Mouse (Mus musculus) liver, embryonic 14.5 days (tissue): ENCODE results near the gene Neu2. TPM values are rescaled to one million over a fixed set of nuclear protein-coding genes. Genes with fewer than 3 reads are reported as not detected.

Experiments
- ATAC-seq: fragments of 200-750 bp; cut with Nextera tagmentation; 2 replicates; pipeline ENCODE4 v1.8.0; 2017; ENCODE audit warnings: moderate number of reproducible peaks, mild to moderate bottlenecking, moderate library complexity; ENCODE audit not compliant: insufficient read depth
- DNase-seq, 3 experiments: peaks; one replicate each; pipeline ENCODE4 v3.0.0-alpha.2; 2012 to 2013; ENCODE audit warnings: low read depth in 3 of 3, low spot score in 3 of 3
- H3K27ac ChIP-seq: fragments of 300-500 bp; sonication (generic); 2 replicates; pipeline ENCODE4 v1.5.1; 2014; ENCODE audit warnings: moderate library complexity, mild to moderate bottlenecking, control low read depth, inconsistent platforms
- H3K27me3 ChIP-seq: fragments of 300-500 bp; sonication (generic); 2 replicates; pipeline ENCODE4 v1.6.1; 2014; ENCODE audit warnings: mild to moderate bottlenecking, low read length, moderate library complexity; ENCODE audit not compliant: control insufficient read depth, insufficient read depth
- H3K36me3 ChIP-seq: fragments of 300-500 bp; sonication (generic); replicated peaks from 2 replicates; pipeline ENCODE4 v1.6.1; 2014; ENCODE audit warnings: low read depth; ENCODE audit not compliant: control insufficient read depth, insufficient read depth
- H3K4me1 ChIP-seq, 2 experiments: fragments of 200-500 bp in 1 of 2; fragments of 300-500 bp in 1 of 2; sonication (generic) in 1 of 2; replicated peaks; 2 replicates each; pipeline ENCODE4 v1.6.1; 2012 to 2014; ENCODE audit warnings: antibody characterized with exemption in 1 of 2, inconsistent platforms in 1 of 2, low read length in 1 of 2; ENCODE audit not compliant: control insufficient read depth in 2 of 2, insufficient read depth in 2 of 2
- H3K4me2 ChIP-seq: fragments of 300-500 bp; sonication (generic); 2 replicates; pipeline ENCODE4 v1.6.1; 2014; ENCODE audit warnings: low read depth, mild to moderate bottlenecking, control low read depth, moderate library complexity
- H3K4me3 ChIP-seq, 2 experiments: fragments of 200-500 bp in 1 of 2; fragments of 300-500 bp in 1 of 2; sonication (generic) in 1 of 2; 2 replicates each; pipeline ENCODE4 v1.5.1; 2012 to 2014; ENCODE audit warnings: low read depth in 2 of 2, low read length in 2 of 2, mild to moderate bottlenecking in 2 of 2, control low read depth in 1 of 2, inconsistent platforms in 1 of 2, moderate library complexity in 1 of 2; ENCODE audit not compliant: insufficient read depth in 1 of 2
- H3K9ac ChIP-seq: fragments of 300-500 bp; sonication (generic); replicated peaks from 2 replicates; pipeline ENCODE4 v1.6.1; 2014; ENCODE audit warnings: mild to moderate bottlenecking, control low read depth, moderate library complexity
- H3K9me3 ChIP-seq: fragments of 300-500 bp; sonication (generic); 2 replicates; pipeline ENCODE4 v1.6.1; 2016; ENCODE audit warnings: low read length, mixed read lengths; ENCODE audit not compliant: control insufficient read depth
- CTCF ChIP-seq: IDR thresholded peaks from 2 replicates; pipeline ENCODE4 v1.5.1; 2016; ENCODE audit warnings: antibody characterized with exemption, low read depth, control low read depth
- EP300 ChIP-seq: IDR thresholded peaks from 2 replicates; pipeline ENCODE4 v1.6.1; 2016; ENCODE audit warnings: antibody characterized with exemption, low read depth
- WGBS: fragments of 180-500 bp; shearing (Covaris S2); extraction: QIAGEN DNeasy Blood & Tissue Kit; methylation state at CpG from one replicate; pipeline ENCODE4 v1.1.7; 2014; ENCODE audit not compliant: insufficient replicate concordance; 5-methylcytosine and 5-hydroxymethylcytosine counted together
- polyA plus RNA-seq, 2 experiments: library from polyadenylated mRNA; depleted of rRNA in 1 of 2; stranded (reverse) in 1 of 2; unstranded in 1 of 2; fragments of >200 nt; fragmentation: Nextera tagmentation in 1 of 2; extraction: Ambion mirVana in 1 of 2; gene quantifications; 2 replicates each; pipeline versions ENCODE4 v1.2.1 to v1.2.3; 2012 to 2014

Neu2 gene
- polyA plus RNA-seq, 2 experiments, result 0.20 to 0.28 TPM

DNA sequence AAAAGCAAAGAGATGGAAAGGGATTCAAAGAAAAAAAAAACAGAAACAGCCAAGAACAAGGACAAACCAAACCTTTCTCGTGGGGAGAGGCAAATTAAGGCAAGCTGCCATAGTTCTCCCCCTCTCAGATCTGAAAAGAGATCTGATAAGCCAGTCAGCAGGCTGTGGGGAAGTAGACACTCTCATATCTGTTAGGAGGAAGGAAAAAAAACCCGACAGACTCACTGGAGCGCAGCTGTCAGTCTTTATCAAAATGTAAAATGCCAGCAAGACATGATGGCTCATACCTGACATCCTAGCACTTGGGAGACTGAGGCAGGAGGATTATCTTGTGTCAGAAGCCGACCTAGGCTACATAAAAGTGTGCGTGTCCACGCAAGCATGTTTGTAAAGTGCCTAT is 122.5 kb downstream of the Neu2 start:
- DNase-seq (no peak), ATAC-seq (peak; percentile 8; the same call in 1 of the 2 replicates)
- peak overlapping the region; percentile 35; the same call in 1 of the 2 replicates for H3K9ac ChIP-seq
- no peaks in the 10 kb centered on the region for H3K36me3 ChIP-seq
- peak overlapping the region; percentile 71 for H3K27ac ChIP-seq
- 8% methylated on average over 6 of the region's 6 CpGs for WGBS
- no peaks in the 10 kb centered on the region for H3K9me3 ChIP-seq
- H3K27me3 ChIP-seq, result no peaks in the 10 kb centered on the region
- no peak for TF ChIP-seq CTCF
- TF ChIP-seq EP300, result no peak
- H3K4me3 ChIP-seq, result 0 out of 4 replicates have a peak overlapping the region, but pooled peaks of 1 of the 2 experiments have one; percentile 3
- peak overlapping the region; percentile 51 for H3K4me2 ChIP-seq
- H3K4me1 ChIP-seq, result peaks cover 63 to 65% of the 10 kb centered on the region in 2 experiments

DNA sequence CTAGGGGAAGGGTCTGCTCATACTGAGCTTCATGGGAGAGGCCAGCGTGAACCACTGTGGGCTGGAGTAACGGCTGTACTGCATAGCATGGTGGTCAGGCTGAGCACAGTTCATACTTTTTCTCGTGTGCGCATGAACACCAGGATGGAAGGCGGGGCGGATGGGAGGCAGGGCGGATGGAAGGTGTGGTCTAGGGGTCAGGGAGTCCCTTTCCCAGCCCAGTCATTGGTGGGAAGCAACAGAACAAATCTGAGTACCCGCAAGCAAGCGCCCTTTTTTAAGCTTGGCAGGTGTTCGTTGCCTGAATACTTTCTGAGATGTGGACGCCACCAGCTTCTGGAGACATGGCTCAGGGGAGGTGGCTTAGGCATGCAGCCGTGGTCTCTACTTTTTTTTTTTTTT is 127.0 kb downstream of the Neu2 start:
- Histone ChIP-seq H3K9ac (peak overlapping the region; percentile 67), H3K4me2 (peak overlapping the region; percentile 63), H3K27ac (peak overlapping the region; percentile 94), H3K9me3 (no peaks in the 10 kb centered on the region), H3K4me3 (peak overlapping the region in 1 of 2 experiments; percentile 5; a peak in 1 of 4 replicates), H3K27me3 (no peaks in the 10 kb centered on the region), H3K36me3 (no peaks in the 10 kb centered on the region), H3K4me1 (peaks cover 42 to 66% of the 10 kb centered on the region in 2 experiments)
- no peak for TF ChIP-seq EP300
- TF ChIP-seq CTCF, result no peak
- WGBS, result 41% methylated on average over 12 of the region's 12 CpGs
- ATAC-seq (no peak), DNase-seq (peak in 2 of 3 experiments; percentile 57)

GRCm38 (mm10) chr1:87637121-87637877 is 127.6 kb downstream of the Neu2 start:
- Histone ChIP-seq H3K4me2 (peak overlapping the region; percentile 63), H3K4me3 (peak overlapping the region in 1 of 2 experiments; percentile 5; a peak in 3 of 4 replicates), H3K9me3 (no peaks in the 10 kb centered on the region), H3K4me1 (peaks cover 37 to 64% of the 10 kb centered on the region in 2 experiments), H3K27me3 (no peaks in the 10 kb centered on the region), H3K9ac (peak overlapping the region; percentile 67), H3K27ac (peak overlapping the region; percentile 97), H3K36me3 (no peaks in the 10 kb centered on the region)
- no peak for TF ChIP-seq EP300
- peak; percentile 6; the same call in 1 of the 2 replicates for TF ChIP-seq CTCF
- peak; percentile 97 to 98 (median 97) for DNase-seq
- 18% methylated on average over 4 of the region's 4 CpGs for whole genome bisulfite sequencing
- peak; percentile 99 for ATAC-seq

DNA sequence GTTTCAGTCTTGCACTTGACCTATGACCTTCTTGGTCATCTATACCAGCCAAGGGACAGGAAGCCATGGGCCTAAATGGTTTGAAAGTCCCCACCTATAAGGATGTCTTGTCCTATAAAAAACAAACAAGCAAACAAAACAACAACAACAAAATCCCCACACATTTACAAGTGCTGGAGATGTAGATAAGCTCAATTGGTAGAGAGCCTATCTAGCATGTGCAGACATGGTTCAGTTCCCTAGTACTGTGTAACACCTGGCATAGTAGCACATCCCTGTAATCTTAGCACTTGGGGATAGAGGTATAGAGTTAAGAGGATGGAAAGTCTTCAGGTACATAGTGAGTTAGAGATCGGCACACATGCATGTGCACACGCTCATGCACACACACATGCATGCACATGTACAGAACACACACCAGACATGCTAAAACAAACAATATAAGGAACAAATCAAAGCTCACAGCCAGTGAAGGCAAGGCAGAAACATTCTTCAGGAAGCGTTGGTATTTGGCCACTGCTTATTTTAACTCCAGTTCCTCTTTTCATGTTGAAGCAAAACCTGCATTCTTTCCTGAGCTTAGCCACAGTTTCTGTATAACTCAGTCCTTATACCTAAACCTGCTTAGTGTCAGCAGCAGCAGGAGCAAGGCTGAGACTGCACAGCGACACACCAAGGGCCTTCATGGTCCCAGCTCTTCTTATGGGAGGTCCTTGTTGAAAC is 128.3 kb downstream of the Neu2 start:
- H3K4me2 ChIP-seq, result peak overlapping the region; percentile 55

DNA sequence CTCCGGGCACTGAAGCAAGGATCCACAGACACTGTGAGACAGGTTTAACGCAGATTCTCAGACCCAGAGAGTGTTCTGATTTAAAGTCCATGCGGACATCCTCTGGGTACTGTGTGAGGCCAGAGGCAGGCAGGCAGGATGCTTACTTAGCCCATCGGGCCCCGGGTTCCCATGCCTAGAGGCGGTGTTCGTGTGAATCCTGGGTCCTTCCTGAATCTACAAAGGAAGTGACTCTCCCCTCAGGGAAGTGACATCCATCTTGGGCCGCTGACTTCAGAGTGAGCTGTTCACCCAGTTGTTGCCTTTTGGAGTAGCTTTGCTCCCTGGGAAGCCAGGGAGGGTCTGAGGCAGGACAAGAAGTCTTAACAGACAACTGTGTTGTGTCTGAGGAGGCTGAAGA is 130.0 kb downstream of the Neu2 start:
- peak overlapping the region; percentile 4; the same call in 1 of the 2 replicates for H3K27ac ChIP-seq
- peaks cover 29 to 57% of the 10 kb centered on the region in 2 experiments for H3K4me1 ChIP-seq
- no peak for TF ChIP-seq EP300
- no peak for TF ChIP-seq CTCF
- H3K9me3 ChIP-seq, result no peaks in the 10 kb centered on the region
- ATAC-seq (no peak), DNase-seq (no peak)
- H3K9ac ChIP-seq, result no peak overlapping the region
- no peaks in the 10 kb centered on the region for H3K27me3 ChIP-seq
- no peak overlapping the region; the same call in 1 of the 2 replicates for H3K4me2 ChIP-seq
- no peak overlapping the region for H3K4me3 ChIP-seq
- WGBS, result 44% methylated on average over 8 of the region's 8 CpGs
- H3K36me3 ChIP-seq, result no peaks in the 10 kb centered on the region

More for the DNA sequence above, 128.3 kb downstream of the Neu2 start:
- 52% methylated on average over 4 of the region's 4 CpGs for WGBS
- H3K4me3 ChIP-seq, result no peak overlapping the region
- ATAC-seq, result peak; percentile 83
- H3K36me3 ChIP-seq, result no peaks in the 10 kb centered on the region
- H3K9ac ChIP-seq, result peak overlapping the region; percentile 38
- H3K27ac ChIP-seq, result peak overlapping the region; percentile 97
- no peaks in the 10 kb centered on the region for H3K27me3 ChIP-seq
- H3K9me3 ChIP-seq, result no peaks in the 10 kb centered on the region
- DNase-seq, result peak; percentile 54 to 73 (median 65)
- peaks cover 30 to 57% of the 10 kb centered on the region in 2 experiments for H3K4me1 ChIP-seq
- TF ChIP-seq CTCF, result no peak
- TF ChIP-seq EP300, result peak; percentile 81
